Mouse (Mus musculus) urinary bladder, postnatal 4 days (tissue): ENCODE results near the gene Trpm1.
A peak's percentile ranks its signal among the peaks of the same experiment; 100 is the strongest.

Experiments used
- DNase-seq, 2 experiments: peaks; one replicate each; pipeline ENCODE4 v3.0.0; 2021 to 2022; ENCODE audit warnings: low spot score in 2 of 2

The Trpm1 gene

DNA sequence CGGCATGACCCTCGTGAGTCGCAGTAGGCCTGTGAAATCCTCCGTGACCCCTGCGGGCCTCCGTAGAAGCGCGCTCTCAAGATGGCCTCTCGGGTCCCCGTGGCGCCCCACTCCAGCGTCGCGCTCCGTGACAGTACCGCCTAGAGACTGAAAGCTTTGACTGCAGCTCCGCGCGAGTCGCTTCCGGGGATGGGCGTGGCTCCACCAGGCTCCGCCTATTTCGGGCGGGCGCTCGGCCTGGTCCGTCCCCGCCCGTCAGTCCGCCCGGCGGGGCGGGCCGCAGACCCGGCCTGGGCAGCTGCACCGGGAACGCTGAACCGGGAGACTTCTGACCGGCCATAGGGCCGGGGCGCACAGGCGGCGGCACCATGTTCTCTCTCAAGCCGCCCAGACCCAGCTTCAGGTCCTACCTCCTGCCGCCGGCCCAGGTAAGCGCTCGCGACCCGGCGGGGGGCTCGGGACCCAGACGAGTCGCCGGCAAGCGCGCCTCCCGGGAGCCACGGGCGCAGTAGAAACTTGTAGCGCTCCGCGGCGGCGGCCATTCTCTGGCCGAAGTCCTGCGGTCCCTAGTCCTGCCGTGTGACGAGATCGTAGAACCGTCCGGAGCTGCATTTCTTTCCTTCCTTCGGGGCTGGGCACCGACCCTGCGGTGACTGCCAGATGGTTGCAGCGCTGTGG is 133.9 kb downstream of the Trpm1 start, which contains the start of gene Mtmr10:
Mtmr10 (plus strand) TSS at position 240 of the 678 bp plus-strand sequence.
- peak; percentile 99 for DNase-seq

DNA sequence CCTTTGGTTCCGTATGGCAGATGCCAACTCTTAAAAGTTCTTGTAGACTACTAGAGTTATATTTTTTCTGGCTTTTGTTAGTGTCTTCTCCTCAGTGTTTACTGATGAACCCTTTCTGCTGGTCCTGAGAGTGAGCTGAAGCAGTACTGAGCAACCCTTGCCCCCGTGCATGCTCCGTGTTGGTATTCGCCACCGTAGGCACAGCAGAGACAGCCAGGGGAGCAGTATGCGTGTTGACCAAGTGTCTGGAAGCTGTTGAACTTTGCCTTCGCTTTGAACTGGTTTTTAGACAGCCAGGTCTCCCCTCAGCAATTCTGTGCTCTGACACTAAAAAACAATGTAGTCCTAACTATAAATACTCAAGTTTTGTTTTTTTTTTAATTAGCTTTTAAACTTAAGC is 135.8 kb downstream of the Trpm1 start:
- no peak for DNase-seq

DNA sequence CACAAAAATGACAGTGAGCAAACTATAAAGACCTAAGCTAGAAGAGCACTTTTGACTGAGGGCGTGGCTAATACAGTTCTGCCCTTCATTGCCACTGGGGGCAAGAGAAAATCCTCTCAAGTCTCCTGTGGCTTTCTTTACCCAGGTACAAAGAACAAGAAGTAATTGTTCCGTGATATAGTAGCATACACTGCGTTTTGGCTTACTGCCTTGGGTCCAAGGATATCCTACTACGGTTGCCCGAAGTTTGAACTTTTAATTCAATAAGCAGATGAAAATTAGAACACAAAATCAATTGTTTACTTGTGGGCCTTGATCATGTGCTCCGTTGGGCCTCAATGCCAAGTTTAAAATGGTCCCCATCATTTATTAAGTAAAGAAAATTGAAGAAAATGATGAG is 136.8 kb downstream of the Trpm1 start:
- no peak for DNase-seq

DNA sequence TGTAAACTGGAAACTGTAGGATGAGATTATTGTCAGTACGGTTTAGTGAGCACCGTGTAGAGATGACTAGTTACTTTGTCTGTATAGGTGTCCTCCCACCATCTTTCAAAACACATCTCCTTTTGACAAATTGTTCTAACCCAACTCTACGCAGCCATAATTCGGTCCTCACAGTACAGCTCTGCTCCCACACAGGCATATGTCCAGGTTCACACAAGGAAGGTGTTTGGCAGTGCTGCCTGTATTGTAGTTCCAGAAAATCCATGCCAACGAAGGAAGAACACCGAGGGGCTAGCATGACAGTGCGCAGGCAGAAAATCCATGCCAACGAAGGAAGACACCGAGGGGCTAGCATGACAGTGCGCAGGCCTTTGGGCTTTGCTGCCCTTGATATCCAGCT is 138.1 kb downstream of the Trpm1 start:
- DNase-seq = no peak

DNA sequence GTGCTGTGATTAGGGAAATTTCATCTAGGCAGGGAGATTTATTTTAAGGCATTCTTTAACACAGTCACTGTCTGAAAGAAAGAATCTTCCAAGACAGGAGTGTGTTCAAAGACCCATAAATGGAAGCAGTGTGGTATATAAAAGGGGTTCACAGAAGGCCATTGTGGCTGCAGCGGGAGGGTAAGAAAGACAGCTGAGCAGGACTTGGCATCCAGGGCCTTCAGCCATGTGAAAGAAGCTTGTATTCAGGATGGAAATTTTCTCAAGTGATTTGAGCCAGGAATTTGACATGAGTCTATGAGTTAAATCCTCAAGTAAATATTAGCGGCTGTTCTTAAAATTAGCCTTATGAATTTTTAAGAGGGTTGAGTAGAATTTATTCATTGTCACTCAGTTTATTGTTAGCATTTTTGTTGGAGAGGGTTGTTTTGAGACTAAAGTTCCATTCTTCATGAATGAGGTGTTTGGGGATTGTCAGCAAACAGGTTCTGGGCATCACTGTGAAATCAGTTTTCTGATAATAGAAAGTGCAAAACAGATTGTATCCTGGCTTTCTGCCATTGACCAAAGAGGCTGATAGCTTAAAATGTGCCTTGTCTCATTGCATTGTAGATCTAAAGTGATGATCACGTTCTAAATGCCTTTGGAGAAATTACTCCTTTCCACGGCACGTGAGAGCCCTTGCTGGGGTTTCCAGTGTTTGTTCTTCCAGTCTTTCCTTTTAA is 142.8 kb downstream of the Trpm1 start:
- no peak for DNase-seq

DNA sequence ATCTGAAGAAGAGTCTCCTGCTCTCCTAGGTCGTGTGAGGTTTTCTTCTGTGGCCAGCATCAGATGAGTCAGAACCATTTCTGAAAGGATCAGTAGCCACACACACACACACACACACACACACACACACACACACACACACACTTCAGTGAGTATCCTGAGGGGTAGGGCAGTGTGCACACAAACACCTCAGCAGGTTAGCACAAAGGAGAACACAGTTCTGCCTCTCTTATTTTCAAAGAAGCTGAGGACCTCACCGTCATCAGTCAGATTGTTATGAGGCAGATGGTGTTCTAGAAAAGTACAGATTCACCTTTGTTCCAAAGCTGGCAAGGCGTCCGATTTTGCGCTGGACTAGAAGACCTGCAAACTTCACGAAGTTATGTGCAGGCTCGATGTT is 156.6 kb downstream of the Trpm1 start:
- DNase-seq = no peak

DNA sequence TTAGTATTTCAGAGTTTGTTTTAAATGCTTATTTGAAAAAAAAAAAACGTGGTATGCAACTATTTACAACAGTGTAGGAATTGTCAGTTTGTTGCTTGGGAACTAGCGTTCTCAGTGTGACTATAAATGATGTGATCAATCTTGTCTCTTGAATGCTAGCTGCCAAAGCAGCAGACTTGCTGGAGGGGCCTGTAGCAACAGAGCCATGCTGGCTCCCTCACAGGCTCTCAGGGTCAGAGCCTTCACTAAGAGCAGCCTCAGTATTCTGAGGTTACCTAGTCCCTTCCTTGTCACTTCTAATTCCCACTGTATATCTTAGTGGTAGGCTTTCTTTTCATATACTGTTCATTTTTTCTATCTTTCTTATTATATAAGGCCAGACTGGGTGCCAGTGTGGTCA is 157.1 kb downstream of the Trpm1 start:
- DNase-seq = no peak

DNA sequence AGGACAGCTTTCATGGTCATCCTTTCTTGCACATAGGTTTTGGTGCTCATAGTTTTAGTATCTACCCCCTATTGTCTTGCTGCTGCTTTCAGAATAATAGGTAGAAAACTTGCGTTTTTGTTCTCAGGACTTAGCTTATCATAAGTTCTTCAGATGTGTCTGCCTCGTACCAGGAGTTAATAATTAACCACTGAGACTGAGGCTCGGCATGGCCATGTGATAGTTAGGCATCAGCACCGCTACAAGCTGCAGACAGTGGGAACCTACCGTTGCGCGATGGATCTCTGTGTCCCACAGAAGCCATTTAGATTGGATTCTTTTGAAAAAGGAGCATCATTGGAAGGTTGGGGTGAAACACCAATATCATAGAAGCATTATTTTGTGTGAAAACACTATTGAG is 159.2 kb downstream of the Trpm1 start:
- DNase-seq = no peak
